Mouse (Mus musculus): ENCODE measurements around the gene Cdh23. TPM values are rescaled to one million over a fixed set of nuclear protein-coding genes. Genes with fewer than 3 reads are reported as not detected.

Gene Cdh23
- polyA plus RNA-seq, 1 experiment from 2014 or later: 0.53 TPM

- no peaks in the 10 kb centered on the region for H3K9me3 ChIP-seq (replicated peaks; ENCODE audit: control insufficient read depth, low read length)
- no peak for ATAC-seq (ENCODE audit: insufficient read depth, low FRiP score)
- no peak overlapping the region for H3K27ac ChIP-seq (ENCODE audit: low read length)
- no peaks in the 10 kb centered on the region for H3K36me3 ChIP-seq (ENCODE audit: control insufficient read depth, insufficient read depth, low read length)
- no peak overlapping the region for H3K4me3 ChIP-seq (replicated peaks; ENCODE audit: low read length)
- H3K4me2 ChIP-seq (ENCODE audit: low read depth, low read length): no peak overlapping the region
- no peak overlapping the region for H3K9ac ChIP-seq (ENCODE audit: low read length)
- WGBS: 59% methylated on average over 10 of the region's 10 CpGs
- H3K27me3 ChIP-seq (ENCODE audit: control insufficient read depth, insufficient read depth, low read length): no peaks in the 10 kb centered on the region
- no peaks in the 10 kb centered on the region for H3K4me1 ChIP-seq (ENCODE audit: control insufficient read depth, insufficient read depth, low read length)
These were observed 165.7 kb downstream of the Cdh23 start for GRCm38 (mm10) chr10:60530633-60531032.

DNA sequence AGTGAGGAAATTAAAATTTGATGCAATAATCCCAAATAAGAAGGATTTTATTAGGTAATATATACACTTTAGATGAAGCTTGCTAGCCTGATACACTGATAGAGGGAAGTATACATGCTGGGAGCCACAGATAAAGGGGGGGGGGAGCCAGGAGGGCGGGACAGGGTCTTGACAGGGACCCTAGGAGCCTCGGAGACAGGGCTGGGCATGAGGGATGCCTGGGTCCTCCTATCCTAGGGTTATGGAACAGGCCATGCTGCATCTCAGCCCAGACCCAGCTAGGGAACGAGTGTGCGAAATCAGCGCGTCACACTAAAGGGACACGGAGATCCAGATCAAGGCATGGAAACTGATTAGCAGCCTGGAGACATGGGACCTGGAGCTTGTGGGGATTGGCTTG lies 168.3 kb downstream of the Cdh23 start:
- H3K9me3 ChIP-seq (replicated peaks; ENCODE audit: control insufficient read depth, low read length): no peaks in the 10 kb centered on the region
- no peaks in the 10 kb centered on the region for H3K27me3 ChIP-seq (ENCODE audit: control insufficient read depth, insufficient read depth, low read length)
- no peak overlapping the region for H3K4me3 ChIP-seq (replicated peaks; ENCODE audit: low read length)
- H3K36me3 ChIP-seq (ENCODE audit: control insufficient read depth, insufficient read depth, low read length): no peaks in the 10 kb centered on the region
- WGBS: 75% methylated on average over 7 of the region's 7 CpGs
- H3K4me2 ChIP-seq (ENCODE audit: low read depth, low read length): no peak overlapping the region
- H3K27ac ChIP-seq (ENCODE audit: low read length): no peak overlapping the region
- no peak for ATAC-seq (ENCODE audit: insufficient read depth, low FRiP score)
- H3K9ac ChIP-seq (ENCODE audit: low read length): no peak overlapping the region
- no peaks in the 10 kb centered on the region for H3K4me1 ChIP-seq (ENCODE audit: control insufficient read depth, insufficient read depth, low read length)

DNA sequence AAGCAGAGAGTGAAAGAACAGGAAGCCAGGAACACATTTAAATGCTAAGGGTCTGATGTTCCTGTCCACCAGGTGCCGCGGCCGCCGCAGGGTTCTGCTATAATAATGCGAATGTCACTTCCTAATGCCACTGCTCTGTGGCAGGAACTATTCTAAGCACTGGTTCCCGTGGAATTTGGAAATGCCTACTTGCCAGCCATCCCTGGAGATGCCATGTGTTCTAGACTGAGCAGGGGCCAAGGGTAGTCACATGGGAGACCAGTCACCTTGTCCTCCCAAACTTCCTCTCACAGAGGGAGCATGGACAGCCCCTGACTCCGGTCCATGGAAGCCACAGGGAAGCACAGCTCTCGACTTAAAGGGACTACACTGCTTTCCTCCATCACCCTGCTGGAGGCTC lies 171.2 kb downstream of the Cdh23 start:
- no peaks in the 10 kb centered on the region for H3K36me3 ChIP-seq (ENCODE audit: control insufficient read depth, insufficient read depth, low read length)
- no peaks in the 10 kb centered on the region for H3K4me1 ChIP-seq (ENCODE audit: control insufficient read depth, insufficient read depth, low read length)
- H3K9ac ChIP-seq (ENCODE audit: low read length): no peak overlapping the region
- no peaks in the 10 kb centered on the region for H3K9me3 ChIP-seq (replicated peaks; ENCODE audit: control insufficient read depth, low read length)
- H3K4me3 ChIP-seq (replicated peaks; ENCODE audit: low read length): no peak overlapping the region
- no peaks in the 10 kb centered on the region for H3K27me3 ChIP-seq (ENCODE audit: control insufficient read depth, insufficient read depth, low read length)
- ATAC-seq (ENCODE audit: insufficient read depth, low FRiP score): no peak
- no peak overlapping the region for H3K4me2 ChIP-seq (ENCODE audit: low read depth, low read length)
- WGBS: 79% methylated on average over 8 of the region's 8 CpGs
- no peak overlapping the region for H3K27ac ChIP-seq (ENCODE audit: low read length)

DNA sequence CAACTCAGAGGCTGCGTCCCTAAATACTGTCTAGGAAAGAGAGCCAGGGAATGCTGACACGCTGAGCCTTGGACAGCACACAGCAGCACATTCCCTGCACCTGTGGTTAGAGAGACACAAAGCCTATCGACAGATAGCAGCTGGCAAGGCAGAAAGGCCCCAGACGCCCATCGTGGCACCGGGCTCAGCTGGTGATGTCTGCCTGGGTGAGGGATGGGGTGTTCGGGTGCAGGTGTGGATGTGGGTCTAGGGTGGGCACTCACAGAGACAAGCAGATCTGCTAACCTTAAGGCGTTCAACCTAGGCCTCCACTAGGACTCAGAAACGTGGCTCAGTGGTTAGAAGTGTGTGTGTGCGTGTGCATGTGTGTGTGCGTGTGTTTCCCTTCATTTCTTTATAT lies 180.0 kb downstream of the Cdh23 start:
- H3K36me3 ChIP-seq (ENCODE audit: control insufficient read depth, insufficient read depth, low read length): no peaks in the 10 kb centered on the region
- no peak overlapping the region for H3K4me2 ChIP-seq (ENCODE audit: low read depth, low read length)
- no peak for ATAC-seq (ENCODE audit: insufficient read depth, low FRiP score)
- no peak overlapping the region for H3K9ac ChIP-seq (ENCODE audit: low read length)
- H3K27ac ChIP-seq (ENCODE audit: low read length): no peak overlapping the region
- H3K27me3 ChIP-seq (ENCODE audit: control insufficient read depth, insufficient read depth, low read length): no peaks in the 10 kb centered on the region
- WGBS: 83% methylated on average over 11 of the region's 11 CpGs
- no peaks in the 10 kb centered on the region for H3K4me1 ChIP-seq (ENCODE audit: control insufficient read depth, insufficient read depth, low read length)
- no peak overlapping the region for H3K4me3 ChIP-seq (replicated peaks; ENCODE audit: low read length)
- no peaks in the 10 kb centered on the region for H3K9me3 ChIP-seq (replicated peaks; ENCODE audit: control insufficient read depth, low read length)

DNA sequence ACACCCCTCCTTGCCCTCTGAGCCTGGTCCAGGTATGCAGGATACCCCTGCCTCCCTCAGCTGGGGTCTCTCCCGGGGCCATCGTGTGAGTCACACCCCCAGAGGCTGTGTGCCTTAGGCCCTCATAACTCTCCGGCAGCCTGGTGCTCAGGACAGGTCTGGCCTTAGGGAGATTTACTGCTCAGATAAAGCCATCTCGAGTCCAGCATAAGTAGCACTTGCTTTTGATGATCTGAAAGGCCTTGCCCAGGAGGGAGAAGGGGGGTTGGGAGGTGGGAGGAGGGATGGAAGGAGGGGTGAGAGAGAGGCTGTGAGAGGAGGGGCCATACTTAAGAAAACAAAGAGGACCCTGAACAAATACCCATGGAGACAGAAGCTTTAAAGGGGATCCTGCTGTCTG lies 197.8 kb downstream of the Cdh23 start:
- H3K36me3 ChIP-seq (ENCODE audit: control insufficient read depth, insufficient read depth, low read length): no peaks in the 10 kb centered on the region
- ATAC-seq (ENCODE audit: insufficient read depth, low FRiP score): no peak
- H3K9me3 ChIP-seq (replicated peaks; ENCODE audit: control insufficient read depth, low read length): no peaks in the 10 kb centered on the region
- H3K4me2 ChIP-seq (ENCODE audit: low read depth, low read length): no peak overlapping the region
- H3K27me3 ChIP-seq (ENCODE audit: control insufficient read depth, insufficient read depth, low read length): no peaks in the 10 kb centered on the region; the same call in 1 of the 2 replicates
- no peak overlapping the region for H3K27ac ChIP-seq (ENCODE audit: low read length)
- H3K9ac ChIP-seq (ENCODE audit: low read length): no peak overlapping the region
- H3K4me1 ChIP-seq (ENCODE audit: control insufficient read depth, insufficient read depth, low read length): no peaks in the 10 kb centered on the region
- no peak overlapping the region for H3K4me3 ChIP-seq (replicated peaks; ENCODE audit: low read length)
- 12% methylated on average over 4 of the region's 4 CpGs for WGBS

GRCm38 (mm10) chr10:60495070-60495469 lies 201.2 kb downstream of the Cdh23 start:
- H3K4me2 ChIP-seq (ENCODE audit: low read depth, low read length): no peak overlapping the region
- 23% methylated on average over 6 of the region's 6 CpGs for WGBS

GRCm38 (mm10) chr10:60491538-60491937 lies 204.8 kb downstream of the Cdh23 start:
- no peak overlapping the region for H3K4me2 ChIP-seq (ENCODE audit: low read depth, low read length)
- no peaks in the 10 kb centered on the region for H3K27me3 ChIP-seq (ENCODE audit: control insufficient read depth, insufficient read depth, low read length)
- no peaks in the 10 kb centered on the region for H3K9me3 ChIP-seq (replicated peaks; ENCODE audit: control insufficient read depth, low read length)
- WGBS: 46% methylated on average over 2 of the region's 2 CpGs
- no peaks in the 10 kb centered on the region for H3K4me1 ChIP-seq (ENCODE audit: control insufficient read depth, insufficient read depth, low read length)
- no peak overlapping the region for H3K4me3 ChIP-seq (replicated peaks; ENCODE audit: low read length)
- ATAC-seq (ENCODE audit: insufficient read depth, low FRiP score): no peak
- H3K36me3 ChIP-seq (ENCODE audit: control insufficient read depth, insufficient read depth, low read length): no peaks in the 10 kb centered on the region
- H3K9ac ChIP-seq (ENCODE audit: low read length): no peak overlapping the region
- no peak overlapping the region for H3K27ac ChIP-seq (ENCODE audit: low read length)

More at GRCm38 (mm10) chr10:60495070-60495469, 201.2 kb downstream of the Cdh23 start:
- Histone ChIP-seq H3K9me3 (replicated peaks; ENCODE audit: control insufficient read depth, low read length) (no peaks in the 10 kb centered on the region), H3K36me3 (ENCODE audit: control insufficient read depth, insufficient read depth, low read length) (no peaks in the 10 kb centered on the region), H3K27me3 (ENCODE audit: control insufficient read depth, insufficient read depth, low read length) (no peaks in the 10 kb centered on the region), H3K9ac (ENCODE audit: low read length) (no peak overlapping the region), H3K4me3 (replicated peaks; ENCODE audit: low read length) (no peak overlapping the region), H3K4me1 (ENCODE audit: control insufficient read depth, insufficient read depth, low read length) (no peaks in the 10 kb centered on the region), H3K27ac (ENCODE audit: low read length) (no peak overlapping the region)
- no peak for ATAC-seq (ENCODE audit: insufficient read depth, low FRiP score)

- no peaks in the 10 kb centered on the region for H3K27me3 ChIP-seq (ENCODE audit: control insufficient read depth, insufficient read depth, low read length)
- no peak for ATAC-seq (ENCODE audit: insufficient read depth, low FRiP score)
- H3K4me3 ChIP-seq (replicated peaks; ENCODE audit: low read length): no peak overlapping the region
- H3K4me2 ChIP-seq (ENCODE audit: low read depth, low read length): no peak overlapping the region
- H3K9ac ChIP-seq (ENCODE audit: low read length): no peak overlapping the region
- H3K36me3 ChIP-seq (ENCODE audit: control insufficient read depth, insufficient read depth, low read length): no peaks in the 10 kb centered on the region
- H3K9me3 ChIP-seq (replicated peaks; ENCODE audit: control insufficient read depth, low read length): 0 out of 2 replicates have a peak, but pooled peaks cover 5% of the 10 kb centered on the region
- no peaks in the 10 kb centered on the region for H3K4me1 ChIP-seq (ENCODE audit: control insufficient read depth, insufficient read depth, low read length)
- H3K27ac ChIP-seq (ENCODE audit: low read length): no peak overlapping the region
- WGBS: 87% methylated on average over 6 of the region's 6 CpGs
These were observed 214.9 kb downstream of the Cdh23 start for GRCm38 (mm10) chr10:60481381-60481780.

- H3K27ac ChIP-seq (ENCODE audit: low read length): no peak overlapping the region
- H3K4me3 ChIP-seq (replicated peaks; ENCODE audit: low read length): no peak overlapping the region
- no peaks in the 10 kb centered on the region for H3K9me3 ChIP-seq (replicated peaks; ENCODE audit: control insufficient read depth, low read length)
- no peak for ATAC-seq (ENCODE audit: insufficient read depth, low FRiP score)
- H3K9ac ChIP-seq (ENCODE audit: low read length): no peak overlapping the region
- H3K36me3 ChIP-seq (ENCODE audit: control insufficient read depth, insufficient read depth, low read length): no peaks in the 10 kb centered on the region
- 60% methylated on average over 5 of the region's 5 CpGs for WGBS
- H3K27me3 ChIP-seq (ENCODE audit: control insufficient read depth, insufficient read depth, low read length): 0 out of 2 replicates have a peak, but pooled peaks cover 3% of the 10 kb centered on the region
- H3K4me2 ChIP-seq (ENCODE audit: low read depth, low read length): no peak overlapping the region
- H3K4me1 ChIP-seq (ENCODE audit: control insufficient read depth, insufficient read depth, low read length): no peaks in the 10 kb centered on the region
These were observed 221.7 kb downstream of the Cdh23 start for GRCm38 (mm10) chr10:60474549-60474948.

Measured in stomach, embryonic 16.5 days (tissue).